Mouse (Mus musculus) kidney, postnatal 36 days (tissue): ENCODE measurements around the gene Tas2r138.
A peak's percentile ranks its signal among the peaks of the same experiment; 100 is the strongest.
"Not testable (repeated sequence)": the region's sequence is repeated elsewhere in the genome, so short reads cannot be mapped to it uniquely, and the experiment has no call there.

Experiments
- DNase-seq, 2 experiments: peaks; one replicate each; pipeline ENCODE4 v3.0.0; 2021 to 2022; ENCODE audit warnings: mixed read lengths in 2 of 2

The Tas2r138 gene

GRCm38 (mm10) chr6:40613260-40613852 lies at the start of gene Tas2r138:
TSS of gene Tas2r138 (minus strand) at chr6:40613310.
- no peak for DNase-seq

GRCm38 (mm10) chr6:40660930-40661329 lies 47.8 kb upstream of the Tas2r138 start:
- DNase-seq: no peak

GRCm38 (mm10) chr6:40650953-40651352 lies 37.8 kb upstream of the Tas2r138 start:
- DNase-seq: no peak

- DNase-seq: no peak
These were observed 32.6 kb upstream of the Tas2r138 start for GRCm38 (mm10) chr6:40645701-40646100.

GRCm38 (mm10) chr6:40640710-40641538 lies 27.8 kb upstream of the Tas2r138 start:
- no peak for DNase-seq

GRCm38 (mm10) chr6:40637755-40638154 lies 24.6 kb upstream of the Tas2r138 start:
- DNase-seq: no peak

- peak; percentile 41 to 56 for DNase-seq
These were observed 22.4 kb upstream of the Tas2r138 start for GRCm38 (mm10) chr6:40635559-40635958.

GRCm38 (mm10) chr6:40634640-40635071 lies 21.5 kb upstream of the Tas2r138 start:
- DNase-seq: peak; percentile 41 to 71

- DNase-seq: no peak
These were observed 15.4 kb upstream of the Tas2r138 start, which contains the start of gene Mgam for GRCm38 (mm10) chr6:40628406-40629000. TSS of gene Mgam (plus strand) at chr6:40628831.

GRCm38 (mm10) chr6:40626111-40626510 lies 13.0 kb upstream of the Tas2r138 start:
- peak; percentile 5 to 18 for DNase-seq

GRCm38 (mm10) chr6:40617965-40618364 lies 4.9 kb upstream of the Tas2r138 start:
- DNase-seq: peak; percentile 57 to 84

GRCm38 (mm10) chr6:40610244-40610643 lies 2.9 kb downstream of the Tas2r138 start:
- DNase-seq: no peak

GRCm38 (mm10) chr6:40607431-40607830 lies 5.7 kb downstream of the Tas2r138 start:
- DNase-seq: no peak

GRCm38 (mm10) chr6:40598546-40598945 lies 14.6 kb downstream of the Tas2r138 start:
- not testable (repeated sequence) for DNase-seq

GRCm38 (mm10) chr6:40594804-40595550 lies 18.1 kb downstream of the Tas2r138 start:
- DNase-seq: no peak

- DNase-seq: no peak
These were observed 24.8 kb downstream of the Tas2r138 start for GRCm38 (mm10) chr6:40588346-40588745.

- DNase-seq: no peak
These were observed 27.5 kb downstream of the Tas2r138 start, which contains the start of gene Clec5a for GRCm38 (mm10) chr6:40585645-40586044. TSS of gene Clec5a (minus strand) at chr6:40585821.

GRCm38 (mm10) chr6:40584336-40584735 lies 28.8 kb downstream of the Tas2r138 start:
- DNase-seq: no peak

GRCm38 (mm10) chr6:40576305-40576704 lies 36.8 kb downstream of the Tas2r138 start:
- DNase-seq: no peak

GRCm38 (mm10) chr6:40573618-40574017 lies 39.5 kb downstream of the Tas2r138 start:
- no peak for DNase-seq

- no peak for DNase-seq
These were observed 43.9 kb downstream of the Tas2r138 start, which contains the start of gene Olfr460 for GRCm38 (mm10) chr6:40569187-40569586. TSS of gene Olfr460 (plus strand) at chr6:40569487.
